Mouse (Mus musculus): Measurements from ENCODE around the gene Ldb2.

DNA sequence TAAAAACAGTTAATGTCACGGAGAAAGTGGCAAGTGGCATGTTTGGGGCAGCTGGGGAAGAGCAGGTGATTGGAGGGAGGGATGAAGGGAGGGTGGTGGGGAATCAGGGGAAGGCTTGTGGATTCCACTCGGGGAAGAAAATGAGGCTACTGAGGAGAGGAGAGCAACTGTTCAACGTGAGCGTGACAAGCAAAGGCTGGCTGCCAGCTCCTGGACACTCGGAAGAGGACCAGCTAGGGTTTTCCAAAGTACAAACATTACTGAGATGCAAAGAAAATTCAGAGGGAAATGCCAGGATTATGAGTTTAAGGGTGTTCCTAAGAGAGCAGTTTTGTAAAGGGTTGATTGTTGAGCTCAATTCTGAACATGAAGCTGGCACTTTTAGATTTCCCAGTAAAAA is 294.7 kb downstream of the Ldb2 start:
- TF ChIP-seq CTCF (IDR thresholded peaks at IDR 0.05; ENCODE audit: low read depth, low read length) (no peak), POLR2A (IDR thresholded peaks at IDR 0.05; ENCODE audit: borderline replicate concordance, low read depth, low read length) (no peak)

Data from bone marrow macrophage, adult 2 months (primary cell).